Mouse (Mus musculus) heart, adult 9 months (tissue): ENCODE measurements at regions not wholly inside any gene's neighbourhood (a gene's known extent, or its start where the extent isn't known, plus 50 kb on each side); places are given as distances from the start of the nearest gene placed in this dataset.

ENCODE experiments used
- DNase-seq, 2 experiments: peaks; one replicate each; pipeline ENCODE4 v3.0.0; 2022; ENCODE audit warnings: low spot score in 2 of 2

DNA sequence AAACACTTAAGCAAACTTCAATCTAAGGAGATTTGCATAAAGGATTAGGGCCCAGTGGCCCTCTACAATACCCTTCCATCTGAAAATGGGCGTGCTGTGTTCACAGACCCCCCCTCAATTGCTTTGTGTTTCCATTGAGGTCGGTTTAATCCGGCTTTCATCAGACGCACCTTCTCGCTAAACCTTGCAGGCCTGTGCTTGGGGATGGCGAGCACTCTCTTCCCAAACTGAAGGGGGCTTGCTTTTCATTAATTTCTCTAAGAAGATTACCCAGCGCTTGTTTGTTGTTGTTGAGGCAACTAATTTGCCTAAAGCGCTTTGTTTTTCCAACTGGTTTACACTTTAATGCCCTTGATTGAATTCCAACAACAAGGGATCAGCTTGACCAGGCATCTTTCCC is 268.8 kb upstream of the Irx3 start:
- no peak for DNase-seq

- no peak for DNase-seq
These were observed 264.6 kb upstream of the Irx3 start for GRCm38 (mm10) chr8:92066435-92066834.

GRCm38 (mm10) chr8:92065554-92066239 is 263.8 kb upstream of the Irx3 start:
- DNase-seq = no peak

GRCm38 (mm10) chr8:92064971-92065370 is 263.1 kb upstream of the Irx3 start:
- DNase-seq = no peak

DNA sequence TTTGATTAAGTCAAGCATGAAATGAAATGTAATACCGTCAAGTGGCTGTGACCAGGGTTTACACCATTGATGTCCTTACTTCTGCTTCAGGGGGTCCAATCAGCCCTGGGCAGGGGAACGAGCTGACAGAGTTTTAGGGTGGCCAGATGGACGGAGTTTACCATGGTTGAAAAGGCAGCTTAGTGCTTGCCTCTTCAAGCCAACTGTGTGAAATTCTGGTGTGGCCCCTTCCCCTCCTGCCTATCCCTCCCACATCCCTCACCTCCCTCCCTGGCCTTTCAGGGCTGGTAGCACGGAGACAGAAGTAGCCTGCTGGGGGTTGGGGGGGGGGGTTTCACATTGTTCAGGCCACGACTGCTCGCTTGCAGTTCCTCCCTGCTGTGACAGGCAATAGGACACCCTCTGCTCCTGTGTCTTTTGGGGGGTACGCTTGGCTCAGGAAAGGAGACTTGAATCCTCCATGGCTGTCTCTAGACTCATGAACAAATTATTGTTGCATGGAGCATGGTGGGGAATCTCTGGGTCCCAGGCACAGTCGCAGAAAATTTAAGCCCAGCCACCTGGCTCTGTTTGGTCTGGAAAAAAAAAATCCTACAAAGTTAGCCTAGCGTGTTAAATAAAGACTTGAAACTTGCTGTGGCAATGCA is 262.4 kb upstream of the Irx3 start:
- no peak for DNase-seq

GRCm38 (mm10) chr8:92063333-92063732 is 261.5 kb upstream of the Irx3 start:
- no peak for DNase-seq

- DNase-seq = no peak
These were observed 257.6 kb upstream of the Irx3 start for GRCm38 (mm10) chr8:92059471-92059870.

GRCm38 (mm10) chr8:92058953-92059352 is 257.1 kb upstream of the Irx3 start:
- no peak for DNase-seq

GRCm38 (mm10) chr8:92057857-92058256 is 256.0 kb upstream of the Irx3 start:
- DNase-seq = no peak

DNA sequence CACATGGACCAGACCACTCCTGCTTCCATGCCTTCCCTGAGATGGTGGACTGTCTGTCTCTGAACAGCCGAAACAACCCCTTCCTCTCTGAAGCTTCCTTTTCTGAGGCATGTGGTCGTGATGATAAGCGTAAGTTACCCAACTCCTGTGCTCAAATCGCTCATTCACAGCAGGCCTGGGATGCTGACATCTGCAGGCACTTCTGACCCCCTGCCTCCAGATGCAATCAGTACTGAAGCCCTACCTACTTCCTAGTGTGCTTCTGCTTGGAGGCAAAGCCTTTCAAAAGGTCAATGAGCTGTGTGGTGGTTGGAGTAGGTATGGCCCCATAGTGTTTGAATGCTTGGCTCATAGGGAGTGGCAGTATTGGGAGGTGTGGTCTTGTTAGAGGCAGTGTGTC is 253.7 kb upstream of the Irx3 start:
- no peak for DNase-seq

DNA sequence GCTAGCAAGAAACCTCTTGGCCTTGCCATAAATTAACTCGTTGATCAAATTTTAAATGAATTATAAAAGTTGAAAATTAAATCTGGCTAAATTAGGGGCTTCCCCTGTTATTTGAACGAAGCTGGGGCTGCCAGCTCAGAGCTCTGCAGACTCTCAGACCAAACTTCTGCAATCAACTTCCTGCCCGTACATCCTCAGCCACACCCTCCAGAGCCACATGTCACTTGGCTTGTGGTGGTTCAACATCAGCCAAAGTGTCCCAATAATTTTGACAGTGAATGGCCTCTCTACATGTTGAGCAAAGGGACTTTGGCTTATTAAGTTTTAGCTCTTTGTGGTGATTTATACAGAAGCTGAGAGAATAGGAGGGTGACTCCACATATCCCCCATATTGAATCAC is 242.8 kb upstream of the Irx3 start:
- DNase-seq = no peak

DNA sequence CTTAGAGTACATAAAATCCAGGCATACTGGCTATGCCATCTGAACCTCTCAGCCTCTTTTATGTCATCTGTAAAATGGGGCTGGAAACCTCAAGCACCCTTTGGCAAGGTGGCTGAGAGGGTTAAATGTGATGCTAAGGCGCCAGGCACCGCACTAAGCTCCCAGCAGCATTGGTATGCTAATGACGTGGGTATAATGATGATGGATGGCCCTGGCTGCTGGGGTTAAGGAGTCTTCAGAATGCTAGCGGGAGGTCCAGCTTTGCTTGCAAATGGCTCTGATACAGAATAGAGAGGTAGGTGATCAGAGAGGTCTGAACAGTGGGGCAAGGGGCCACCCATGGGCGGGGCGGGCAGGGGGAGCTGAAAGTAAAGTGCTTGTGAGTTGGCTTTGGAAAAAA is 241.1 kb upstream of the Irx3 start:
- no peak for DNase-seq

DNA sequence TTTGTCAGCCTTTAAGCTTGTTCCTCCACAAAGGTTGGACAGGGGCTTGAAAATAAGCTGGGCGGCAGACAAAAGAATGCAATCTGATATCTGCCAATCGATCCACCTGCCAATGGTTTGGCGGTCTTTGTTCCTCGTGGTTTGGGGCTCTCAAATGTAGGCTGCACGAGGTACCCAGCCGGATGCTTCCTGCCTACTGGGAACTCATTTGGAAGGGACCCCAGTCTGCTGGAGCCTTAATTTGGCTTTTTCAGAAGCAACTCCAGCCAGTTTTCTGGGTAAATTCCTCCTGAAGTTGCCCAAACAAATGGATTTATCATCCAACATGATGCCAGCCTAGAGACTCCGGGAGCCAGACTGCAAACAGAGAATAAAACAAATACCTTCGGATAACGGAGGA is 228.1 kb upstream of the Irx3 start:
- no peak for DNase-seq

DNA sequence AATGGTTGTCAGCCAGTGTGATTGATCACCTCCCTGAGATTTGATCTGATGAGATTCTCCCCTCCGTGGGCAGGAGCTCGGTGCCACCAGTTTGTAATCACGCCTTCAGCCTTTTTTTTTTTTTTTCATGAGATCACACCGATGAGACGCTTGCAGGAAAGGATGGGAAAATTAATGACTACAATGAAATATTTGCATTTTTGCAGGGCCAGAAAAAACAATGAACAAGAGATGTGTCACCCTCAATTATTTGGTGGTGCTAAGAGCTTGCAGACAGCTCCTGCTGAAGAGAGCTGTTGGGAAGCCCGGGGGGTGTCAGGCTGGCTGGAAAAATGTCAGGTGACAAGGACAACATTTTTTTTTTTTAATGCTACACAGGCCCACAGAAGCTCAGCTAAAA is 227.6 kb upstream of the Irx3 start:
- DNase-seq = no peak

- no peak for DNase-seq
These were observed 226.4 kb upstream of the Irx3 start for GRCm38 (mm10) chr8:92028308-92028707.

GRCm38 (mm10) chr8:92024133-92024532 is 222.3 kb upstream of the Irx3 start:
- DNase-seq = no peak

DNA sequence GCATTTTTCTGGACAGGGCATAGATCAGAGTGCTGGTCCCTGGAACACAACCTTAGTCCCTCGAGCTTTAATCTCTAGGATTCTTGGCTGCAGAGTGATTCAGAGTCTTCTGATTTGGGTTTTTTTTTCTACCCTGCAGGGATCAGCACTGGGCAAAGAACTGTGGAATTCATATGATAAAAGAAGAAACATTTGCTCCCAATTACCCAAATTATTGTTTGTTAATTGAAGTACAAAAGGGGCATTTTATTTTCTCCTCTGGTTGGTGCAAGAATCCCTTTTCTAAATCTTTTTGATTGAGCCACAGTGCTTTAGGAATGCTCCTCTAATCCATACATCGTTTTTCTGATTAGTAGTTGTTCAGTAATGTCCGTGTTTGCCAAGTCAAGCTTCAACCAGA is 219.7 kb upstream of the Irx3 start:
- no peak for DNase-seq

DNA sequence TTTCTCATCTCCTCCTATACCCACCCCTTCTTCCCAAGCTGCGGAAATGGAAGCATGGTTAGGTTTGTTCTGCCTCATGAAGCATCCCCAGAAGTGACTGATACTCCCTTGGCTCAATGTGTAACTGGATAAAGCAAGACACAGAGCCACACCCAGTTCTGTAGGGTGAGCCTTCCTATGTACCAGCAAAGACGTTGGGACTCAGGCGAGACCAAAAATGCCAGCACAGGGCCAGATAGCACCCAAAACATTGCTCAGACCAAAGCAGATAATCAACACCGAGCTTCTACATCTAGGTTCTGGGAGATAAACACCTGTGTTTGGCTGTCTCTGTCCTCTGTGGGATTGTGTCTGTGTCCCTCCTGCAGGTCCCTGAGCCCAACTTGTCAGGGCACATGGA is 212.8 kb upstream of the Irx3 start:
- no peak for DNase-seq

DNA sequence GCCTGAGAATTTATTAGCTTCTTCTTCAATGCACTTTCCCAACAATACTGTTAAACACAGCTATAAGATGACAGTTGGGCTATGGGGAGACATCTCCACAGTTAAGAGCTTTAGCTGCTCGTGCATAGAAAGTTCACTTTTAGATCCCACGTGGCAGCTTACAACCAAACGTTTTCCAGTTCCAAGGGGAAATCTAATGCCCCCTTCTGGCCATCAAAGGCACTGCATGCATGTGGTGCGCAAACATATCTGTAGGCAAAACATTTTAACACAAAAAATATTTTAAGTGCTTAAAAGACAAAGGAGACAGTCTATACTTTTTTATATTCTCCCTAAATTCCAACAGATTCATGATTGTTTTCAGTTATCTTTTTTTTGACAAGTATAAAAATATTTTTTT is 211.3 kb upstream of the Irx3 start:
- no peak for DNase-seq

DNA sequence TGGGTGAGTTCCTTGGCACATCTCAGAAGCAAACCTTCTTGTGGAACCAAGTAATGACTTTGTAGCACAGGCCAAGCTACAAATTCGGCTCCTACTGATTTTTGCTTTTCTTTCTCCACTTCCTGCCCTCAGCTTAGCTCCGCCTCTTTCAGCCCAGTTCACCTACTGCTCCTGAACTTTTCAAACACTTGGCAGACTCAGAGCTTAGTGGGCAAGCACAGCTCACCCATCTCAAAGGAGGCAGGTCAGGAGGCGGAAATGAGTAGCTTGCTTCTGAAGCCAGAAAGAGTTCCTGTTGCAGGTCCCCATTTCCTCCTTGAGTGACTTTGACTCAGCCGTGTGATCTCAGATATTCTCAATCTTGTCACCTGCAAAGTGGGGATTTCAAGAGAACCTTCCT is 208.5 kb upstream of the Irx3 start:
- peak; percentile 22 to 40 for DNase-seq

DNA sequence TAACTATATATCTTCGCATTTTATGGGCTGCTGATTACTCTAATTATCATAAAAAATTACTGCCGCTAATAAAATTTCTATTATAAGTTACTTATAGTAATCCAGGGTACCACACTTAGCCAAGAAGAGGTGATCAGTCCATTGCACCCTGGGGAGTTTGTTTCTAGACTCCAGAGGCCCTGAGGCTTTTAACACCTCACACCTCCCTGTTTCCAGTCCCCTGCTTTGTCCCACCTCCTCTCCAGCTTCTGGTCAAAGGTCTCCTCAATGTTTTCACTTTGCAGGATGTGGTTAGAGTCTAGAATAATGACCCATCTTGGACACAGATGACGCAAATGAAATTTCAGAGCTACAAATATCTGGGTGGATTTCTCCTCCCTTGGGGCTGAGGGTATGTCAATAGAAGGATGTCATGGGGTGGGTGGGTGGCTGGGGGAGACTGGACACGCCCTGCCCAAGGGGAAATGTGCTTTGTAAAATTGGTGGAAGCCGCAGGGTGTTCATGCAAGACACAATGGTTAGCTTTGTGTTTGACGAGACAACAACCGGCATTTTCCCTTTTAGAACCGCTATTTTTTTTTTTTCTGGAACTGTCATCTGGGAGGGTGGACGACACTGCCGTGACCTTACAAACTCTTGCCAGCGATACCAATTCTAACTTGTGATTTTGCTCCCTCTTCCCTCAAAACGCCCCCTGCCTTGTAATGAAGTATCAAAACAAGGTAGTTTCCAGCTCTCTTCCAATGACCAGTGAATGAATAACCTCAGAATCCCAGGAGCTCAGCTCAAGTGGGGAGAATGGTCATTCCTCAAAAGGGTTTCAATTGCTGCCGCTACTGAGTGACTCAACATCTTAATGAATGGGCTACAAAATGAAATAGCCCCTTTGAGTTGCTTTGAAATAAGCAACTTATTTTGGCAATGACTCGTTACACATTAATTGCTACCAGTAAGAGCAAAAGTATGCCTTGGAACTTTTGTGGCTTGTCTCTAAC is 207.0 kb upstream of the Irx3 start:
- peak; percentile 54 to 75 for DNase-seq

DNA sequence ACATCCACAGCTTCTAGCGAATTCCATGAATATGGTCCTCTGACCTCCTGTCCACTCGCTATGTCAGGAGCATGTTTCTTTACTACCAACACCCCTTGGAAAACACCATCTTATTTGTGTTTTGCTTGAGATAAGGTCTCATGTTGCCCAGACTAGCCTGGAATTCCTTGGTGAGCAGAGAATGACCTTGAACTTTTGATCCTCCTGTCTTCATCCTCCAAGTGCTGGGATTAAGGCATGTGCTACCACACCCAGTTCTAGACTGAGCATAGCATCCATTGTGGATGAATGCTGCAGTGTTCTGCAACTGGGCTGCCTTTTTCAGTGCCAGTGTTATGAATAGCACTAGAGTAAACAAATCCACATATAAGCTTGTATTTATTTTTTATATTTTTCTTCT is 203.2 kb upstream of the Irx3 start:
- no peak for DNase-seq

DNA sequence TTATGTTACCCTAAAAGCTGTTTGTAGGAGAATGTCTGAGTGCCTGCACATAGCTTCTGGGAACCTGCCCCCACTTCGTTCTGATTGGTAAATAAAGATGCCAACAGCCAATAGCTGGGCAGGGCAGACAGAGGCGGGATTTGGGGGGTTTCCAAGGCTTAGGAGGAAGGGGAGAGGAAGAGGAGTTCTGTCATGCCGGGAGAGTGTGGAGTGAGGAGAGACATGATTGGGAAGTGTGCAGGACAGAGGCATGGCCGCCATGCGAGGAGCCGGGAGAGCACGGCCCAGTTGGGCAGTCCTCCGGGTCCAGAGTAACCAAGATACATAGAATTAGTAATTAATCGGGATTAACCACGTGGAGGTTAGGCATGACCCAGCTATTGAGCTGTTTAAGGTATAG is 202.7 kb upstream of the Irx3 start:
- no peak for DNase-seq
